Mouse (Mus musculus): Measurements from ENCODE around the gene Cped1.

GRCm38 (mm10) chr6:22246696-22247095 is 261.0 kb downstream of the Cped1 start:
- no peak for TF ChIP-seq CTCF (IDR thresholded peaks at IDR 0.05; ENCODE audit: low read depth, low read length)
- no peak for TF ChIP-seq TAL1 (conservative IDR thresholded peaks at IDR 0.05; ENCODE audit: low read depth, low read length)
- no peak for TF ChIP-seq GATA1 (IDR thresholded peaks at IDR 0.05; ENCODE audit: borderline replicate concordance, low read length)
- TF ChIP-seq POLR2AphosphoS5 (IDR thresholded peaks at IDR 0.05; ENCODE audit: insufficient replicate concordance, low read depth, low read length) = no peak
